Mouse (Mus musculus) brain, embryonic 14.5 days (tissue): ENCODE measurements around the gene Rrp9.

ENCODE experiments used
- CTCF ChIP-seq: fragments of 200-500 bp; IDR thresholded peaks from 2 replicates; pipeline ENCODE4 v1.5.1; 2012; ENCODE audit warnings: inconsistent platforms, mild to moderate bottlenecking, moderate library complexity, borderline replicate concordance; ENCODE audit not compliant: insufficient read depth, insufficient read length; ENCODE audit errors: extremely low read depth
- POLR2A ChIP-seq: fragments of 200-500 bp; IDR thresholded peaks from 2 replicates; pipeline ENCODE4 v1.6.1; 2012; ENCODE audit warnings: mild to moderate bottlenecking, inconsistent platforms, borderline replicate concordance; ENCODE audit not compliant: poor library complexity, insufficient read depth, insufficient read length, severe bottlenecking; ENCODE audit errors: extremely low read depth

DNA sequence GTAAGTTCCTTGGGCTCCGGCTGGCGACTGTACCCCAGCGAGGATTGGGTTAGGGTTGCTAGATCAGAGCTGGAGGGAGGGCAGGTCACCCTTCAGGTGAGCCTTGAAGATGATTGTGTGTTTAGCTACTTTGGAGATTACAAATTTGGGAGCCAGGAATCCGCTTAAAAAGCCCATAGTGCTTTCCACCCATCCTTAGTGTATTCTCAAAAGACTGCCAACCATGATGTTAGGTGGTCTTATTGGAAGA, 45.8 kb upstream of the Rrp9 start:
- TF ChIP-seq CTCF = no peak
- no peak for TF ChIP-seq POLR2A
